Mouse (Mus musculus): ENCODE measurements around the gene Oxct2a.
A peak's percentile ranks its signal among the peaks of the same experiment; 100 is the strongest.
"Not testable (repeated sequence)": the region's sequence is repeated elsewhere in the genome, so short reads cannot be mapped to it uniquely, and the experiment has no call there.

The Oxct2a gene

DNA sequence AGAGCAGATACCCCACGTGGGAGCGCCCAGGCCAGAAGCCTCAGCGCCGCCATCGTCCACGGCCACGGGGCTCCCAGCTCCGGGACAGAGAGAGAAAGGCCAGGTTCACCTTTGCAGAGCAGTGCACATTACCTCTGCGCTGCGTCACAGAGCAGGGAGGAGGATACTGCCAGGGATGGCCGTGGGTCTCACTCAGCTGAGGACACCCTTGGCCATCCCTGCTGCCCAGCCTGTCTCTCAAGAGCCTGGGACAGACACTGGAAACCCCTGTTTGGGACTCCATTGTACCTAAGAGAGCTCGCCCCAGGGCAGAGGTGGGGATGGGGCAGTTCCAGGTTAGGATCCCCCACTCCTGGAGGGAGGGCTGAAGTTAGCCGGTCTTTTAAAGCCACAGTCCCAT lies at the start of gene Oxct2a:
Gene Oxct2a (minus strand): TSS at position 101 of the 400 bp plus-strand sequence.
- DNase-seq (ENCODE audit: extremely low spot score, low spot score): no peak

DNA sequence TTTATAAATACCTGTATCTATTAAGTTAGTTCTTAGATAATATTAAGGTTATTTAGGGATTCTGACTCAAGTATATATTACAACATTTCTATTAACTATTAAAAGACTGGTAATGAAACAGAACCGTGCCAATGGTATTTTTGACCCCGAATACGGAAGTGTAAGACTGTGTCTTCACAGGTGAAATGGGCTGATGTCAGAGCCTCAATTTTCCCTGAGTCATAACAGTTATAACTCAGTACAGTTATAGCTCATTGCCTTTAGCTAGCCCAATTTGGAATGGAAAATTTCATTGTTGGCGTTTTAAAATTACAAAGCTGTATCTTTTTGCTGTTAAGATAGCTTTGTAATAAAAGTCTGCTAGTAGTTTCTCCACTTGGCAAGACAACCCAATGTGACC lies 40.1 kb upstream of the Oxct2a start:
- DNase-seq (ENCODE audit: extremely low spot score, low spot score): no peak

DNA sequence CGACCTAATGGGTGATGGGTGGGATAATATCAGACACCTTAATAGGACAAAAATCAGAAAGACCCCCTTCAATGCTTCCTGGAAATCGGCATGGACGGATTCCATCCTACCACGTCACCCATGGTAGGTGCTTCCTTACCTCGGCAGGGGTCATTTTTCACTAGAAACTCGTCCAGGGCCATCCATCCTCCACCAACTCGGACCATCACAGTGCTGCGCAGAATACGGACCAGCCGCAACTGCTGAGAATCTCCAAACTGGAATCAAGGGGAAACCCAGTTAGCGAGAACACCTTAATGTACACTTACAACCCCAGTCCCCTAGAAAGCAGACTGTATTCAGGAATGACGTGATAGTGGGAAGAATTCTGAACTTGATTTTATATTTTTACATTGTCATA lies 37.3 kb upstream of the Oxct2a start:
- DNase-seq (ENCODE audit: extremely low spot score, low spot score): no peak

DNA sequence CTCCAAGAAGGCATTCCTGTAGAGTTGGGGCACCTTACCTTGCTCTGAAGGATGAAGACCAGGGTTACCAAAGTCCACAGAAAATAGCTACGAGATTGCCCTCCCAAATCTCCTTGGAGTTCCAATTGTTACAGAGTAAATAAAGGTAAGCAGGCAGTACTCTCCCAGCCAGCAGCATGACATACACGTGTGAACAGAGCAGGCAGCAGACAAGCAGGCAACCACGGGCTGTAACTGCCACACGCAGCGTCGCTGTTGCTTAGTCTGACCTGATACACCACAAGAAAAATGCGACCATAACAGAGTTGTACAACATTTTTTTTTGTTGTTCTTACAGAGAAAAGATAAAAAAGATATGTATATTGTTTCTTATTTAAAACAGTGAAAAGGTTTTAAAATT lies 35.2 kb upstream of the Oxct2a start:
- DNase-seq (ENCODE audit: extremely low spot score, low spot score): no peak

DNA sequence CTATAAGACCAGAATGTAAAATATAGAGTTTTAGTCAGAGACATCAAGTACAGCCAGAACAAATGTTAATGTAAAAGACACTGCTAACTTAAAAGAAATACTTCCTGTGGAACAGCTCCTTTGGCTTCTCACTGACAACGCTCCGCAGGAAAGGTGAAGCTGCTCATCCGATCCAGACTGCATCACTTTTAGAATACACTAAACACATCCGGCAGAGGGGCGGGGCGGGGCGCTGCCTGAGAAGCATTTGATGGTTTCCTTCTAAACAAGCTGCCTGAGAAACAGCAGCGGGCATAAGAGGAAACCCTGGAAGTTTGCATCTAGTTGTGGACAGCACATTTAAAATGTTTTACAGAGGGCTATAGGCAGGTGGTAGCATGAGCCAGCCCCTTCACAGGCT lies 32.5 kb upstream of the Oxct2a start:
- no peak for DNase-seq (ENCODE audit: extremely low spot score, low spot score)

GRCm38 (mm10) chr4:123353271-123353877 lies 29.9 kb upstream of the Oxct2a start:
- no peak for DNase-seq (ENCODE audit: extremely low spot score, low spot score)

GRCm38 (mm10) chr4:123343471-123343789 lies 20.0 kb upstream of the Oxct2a start:
- DNase-seq (ENCODE audit: extremely low spot score, low spot score): no peak

GRCm38 (mm10) chr4:123342642-123343470 lies 19.4 kb upstream of the Oxct2a start, which contains the start of gene Bmp8a:
TSS of gene Bmp8a (minus strand) at chr4:123343252.
- peak; percentile 85 for DNase-seq (ENCODE audit: extremely low spot score, low spot score)

GRCm38 (mm10) chr4:123342091-123342641 lies 18.7 kb upstream of the Oxct2a start:
- no peak for DNase-seq (ENCODE audit: extremely low spot score, low spot score)

DNA sequence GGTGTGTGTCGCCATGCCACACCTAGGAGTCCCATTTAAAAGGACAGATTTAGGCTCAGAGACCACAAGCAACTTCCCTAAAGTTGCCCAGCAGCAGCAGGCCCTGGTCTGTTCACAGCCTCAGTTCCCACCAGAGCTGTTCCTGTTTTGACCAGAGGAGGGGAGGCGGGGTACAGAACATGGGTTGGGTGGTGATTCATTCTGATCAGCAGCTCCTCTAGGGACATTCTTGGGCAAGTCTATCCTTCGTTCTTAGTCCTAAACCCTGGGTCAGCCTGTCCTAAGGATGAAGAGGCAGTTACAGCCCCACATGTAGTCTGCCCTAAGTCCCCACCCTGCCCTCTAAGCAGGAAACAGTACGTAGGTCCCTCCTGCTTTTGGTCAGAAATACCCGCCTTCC lies 16.8 kb upstream of the Oxct2a start:
- DNase-seq (ENCODE audit: extremely low spot score, low spot score): no peak

GRCm38 (mm10) chr4:123337693-123338092 lies 14.3 kb upstream of the Oxct2a start:
- no peak for DNase-seq (ENCODE audit: extremely low spot score, low spot score)

DNA sequence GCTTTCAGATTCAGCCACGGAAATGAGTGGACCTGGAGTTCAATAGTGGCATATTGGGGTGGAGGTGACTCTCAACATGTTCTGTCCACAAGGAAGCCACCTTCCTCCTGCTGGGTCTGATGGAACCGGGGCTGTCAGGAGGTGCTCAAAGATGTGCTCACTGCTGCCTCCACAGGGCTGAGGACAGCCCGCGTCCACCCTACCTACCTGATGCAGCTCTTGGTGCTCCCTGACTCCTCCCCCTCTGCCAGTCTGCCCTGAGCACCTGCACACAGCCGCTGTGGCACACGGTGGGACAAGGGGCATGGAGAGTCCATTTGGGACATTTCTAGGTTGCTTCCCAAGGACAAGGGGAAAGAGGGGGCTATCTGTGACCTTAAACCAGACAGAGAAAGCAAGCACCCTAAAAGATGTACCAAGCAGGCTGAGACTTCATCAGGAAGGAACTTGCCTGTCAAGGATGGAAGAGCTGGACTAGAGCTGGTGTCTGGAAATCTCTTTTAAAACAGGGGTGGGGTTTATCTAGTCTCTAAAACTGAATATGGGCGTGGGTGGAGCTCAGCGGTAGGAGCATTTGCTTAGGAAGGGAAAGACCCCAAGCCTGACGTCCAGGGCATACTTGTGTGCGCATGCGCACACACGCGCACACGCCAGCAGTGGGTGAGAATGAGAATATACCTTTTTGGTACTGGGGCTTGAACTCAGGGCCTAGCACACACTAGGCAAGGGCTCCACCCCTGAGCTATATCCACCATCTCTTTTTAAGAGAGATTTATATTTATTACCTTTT lies 12.6 kb upstream of the Oxct2a start:
- DNase-seq (ENCODE audit: extremely low spot score, low spot score): no peak

DNA sequence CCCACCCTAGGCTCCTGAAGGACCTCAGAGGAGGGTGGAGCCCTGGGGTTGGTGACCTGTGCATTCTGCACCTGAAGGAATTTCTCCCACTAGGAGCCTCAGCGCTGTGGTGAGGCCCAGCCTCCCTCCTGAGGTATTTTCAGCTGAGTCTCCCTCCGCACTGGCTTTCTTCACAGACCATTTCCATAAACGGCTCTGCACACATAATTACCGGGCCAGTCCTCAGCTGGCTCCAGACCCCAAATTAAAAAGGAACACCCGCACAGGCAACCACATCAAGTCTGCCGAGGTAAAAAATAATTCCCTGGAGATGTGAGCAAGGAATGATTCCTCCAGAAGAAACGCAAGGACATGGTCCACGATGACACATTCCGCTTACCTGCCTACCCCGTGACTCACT lies 11.8 kb upstream of the Oxct2a start:
- DNase-seq (ENCODE audit: extremely low spot score, low spot score): not testable (repeated sequence)

DNA sequence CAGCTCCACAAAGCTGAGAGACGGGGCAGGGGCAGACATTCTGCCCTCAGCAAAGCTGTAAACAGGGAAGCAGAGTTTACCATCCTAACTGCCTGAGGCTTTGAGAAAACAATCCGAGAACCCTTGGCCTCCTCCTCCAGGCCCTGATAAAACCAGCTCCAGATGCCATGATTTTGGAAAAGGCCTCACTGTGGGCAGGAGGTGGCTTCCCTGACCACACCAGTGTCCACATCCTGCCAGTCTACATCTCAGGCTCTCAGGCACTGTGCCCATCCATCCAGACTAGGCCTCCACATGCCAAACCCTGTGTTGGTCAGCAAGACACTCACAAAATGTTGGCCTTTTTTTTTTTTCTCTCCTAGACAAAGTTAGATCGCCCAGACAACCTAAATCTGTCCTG lies 10.7 kb upstream of the Oxct2a start:
- no peak for DNase-seq (ENCODE audit: extremely low spot score, low spot score)

- no peak for DNase-seq (ENCODE audit: extremely low spot score, low spot score)
These were observed 9.7 kb upstream of the Oxct2a start for GRCm38 (mm10) chr4:123333151-123333550.

GRCm38 (mm10) chr4:123331961-123332360 lies 8.5 kb upstream of the Oxct2a start:
- not testable (repeated sequence) for DNase-seq (ENCODE audit: extremely low spot score, low spot score)

DNA sequence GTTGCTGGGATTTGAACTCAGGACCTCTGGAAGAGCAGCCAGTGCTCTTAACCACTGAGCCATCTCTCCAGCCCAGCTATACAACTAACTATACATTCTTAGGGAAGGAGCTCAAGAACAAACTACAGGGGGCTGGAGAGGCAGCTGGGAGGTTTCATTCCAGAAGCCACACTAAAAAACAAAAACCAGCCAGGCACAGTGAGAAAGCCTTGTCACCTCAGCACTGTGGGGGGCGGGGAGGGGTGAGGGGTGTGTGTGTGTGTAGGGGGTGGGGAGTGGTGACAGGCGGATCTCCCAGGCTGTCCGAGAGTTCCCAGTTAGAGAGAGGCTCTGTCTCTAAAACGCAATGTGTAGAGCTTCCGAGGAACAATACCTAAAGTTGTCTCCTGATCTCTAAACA lies 7.9 kb upstream of the Oxct2a start:
- DNase-seq (ENCODE audit: extremely low spot score, low spot score): no peak

GRCm38 (mm10) chr4:123328946-123329345 lies 5.5 kb upstream of the Oxct2a start:
- no peak for DNase-seq (ENCODE audit: extremely low spot score, low spot score)

GRCm38 (mm10) chr4:123327630-123328029 lies 4.2 kb upstream of the Oxct2a start:
- DNase-seq (ENCODE audit: extremely low spot score, low spot score): no peak

DNA sequence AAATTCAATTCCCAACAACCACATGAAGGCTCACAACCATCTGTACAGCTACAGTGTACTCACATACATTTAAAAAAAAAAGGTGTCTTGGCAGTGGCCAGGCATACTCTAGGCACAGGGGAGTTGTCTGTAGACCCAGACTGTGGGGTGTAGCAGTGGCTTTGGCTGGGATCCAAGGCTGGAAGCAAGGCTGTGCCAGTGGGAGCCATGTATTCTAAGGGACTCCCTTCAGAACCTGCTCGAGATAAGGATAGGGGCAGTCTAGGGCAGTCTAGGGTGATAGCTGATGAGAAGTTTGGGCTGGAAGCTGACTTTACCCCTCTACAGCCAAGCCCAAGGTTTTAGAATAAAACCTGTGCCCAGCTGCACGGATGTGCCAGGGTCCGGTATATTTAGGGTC lies 2.7 kb upstream of the Oxct2a start:
- DNase-seq (ENCODE audit: extremely low spot score, low spot score): no peak

DNA sequence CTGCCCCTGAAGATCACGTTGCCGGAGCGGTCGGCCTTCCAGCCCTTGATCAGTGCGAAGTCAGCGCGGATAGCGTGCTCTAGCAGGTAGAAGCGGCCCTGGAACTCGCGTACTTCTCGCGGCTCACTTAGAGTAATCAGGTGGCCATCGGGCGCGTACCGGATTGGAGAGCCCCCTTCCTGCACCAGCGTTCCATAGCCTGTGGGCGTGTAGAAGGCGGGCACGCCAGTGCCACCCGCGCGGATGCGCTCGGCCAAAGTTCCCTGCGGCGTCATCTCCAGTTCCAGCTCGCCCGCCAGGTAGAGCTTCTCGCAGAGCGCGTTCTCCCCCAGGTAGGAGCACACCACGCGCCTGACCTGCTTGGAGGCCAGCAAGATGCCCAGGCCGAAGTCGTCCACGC lies 524 bp downstream of the Oxct2a start:
- not testable (repeated sequence) for DNase-seq (ENCODE audit: extremely low spot score, low spot score)

- no peak for DNase-seq (ENCODE audit: extremely low spot score, low spot score)
These were observed 8.9 kb downstream of the Oxct2a start for GRCm38 (mm10) chr4:123314497-123314896.
